In genomic region chrX:44228847-44229246, GRCm38 (mm10) we compare ENCODE assay signal across 8 mouse cellular contexts.
DNase-seq lines count a peak whose midpoint lies in the region; ATAC-seq and TF ChIP-seq lines count a peak whose summit lies in the region.

No protein-coding gene starts in this region.

- ATAC-seq in midbrain, embryonic 16.5 days = no peak

- no peak overlapping the region for H3K9ac ChIP-seq in midbrain, embryonic 16.5 days (ENCODE audit: low read depth, low read length)

- H3K9me3 ChIP-seq in midbrain, embryonic 10.5 days (replicated peaks) = no peaks in the 10 kb centered on the region
- H3K9me3 ChIP-seq in midbrain, embryonic 16.5 days (replicated peaks; ENCODE audit: control insufficient read depth, low read length, poor library complexity, severe bottlenecking) = no peaks in the 10 kb centered on the region

- intact Hi-C loops in heart, postnatal 10 days (cut with DNase I) = no loop called here

- WGBS in midbrain, embryonic 10.5 days = 18% methylated on average over 2 of the region's 2 CpGs
- 13% methylated on average over 2 of the region's 2 CpGs for WGBS in midbrain, embryonic 16.5 days

- H3K27me3 ChIP-seq in midbrain, embryonic 10.5 days (ENCODE audit: low read depth, poor library complexity, severe bottlenecking) = no peaks in the 10 kb centered on the region
- no peaks in the 10 kb centered on the region for H3K27me3 ChIP-seq in midbrain, embryonic 16.5 days (ENCODE audit: control insufficient read depth, insufficient read depth, low read depth, low read length)

- TF ChIP-seq POLR2A in brain, embryonic 14.5 days (IDR thresholded peaks at IDR 0.05; ENCODE audit: borderline replicate concordance, extremely low read depth, insufficient read depth, insufficient read length, poor library complexity, severe bottlenecking) = no peak

- H3K4me1 ChIP-seq in midbrain, embryonic 10.5 days = no peaks in the 10 kb centered on the region
- H3K4me1 ChIP-seq in midbrain, embryonic 16.5 days (ENCODE audit: control insufficient read depth, insufficient read depth, low read length) = no peaks in the 10 kb centered on the region

- H3K4me3 ChIP-seq in midbrain, embryonic 10.5 days = no peak overlapping the region
- H3K4me3 ChIP-seq in midbrain, embryonic 16.5 days (ENCODE audit: low read depth, low read length) = no peak overlapping the region

- no peak overlapping the region for H3K4me2 ChIP-seq in midbrain, embryonic 16.5 days (ENCODE audit: low read length)

- H3K36me3 ChIP-seq in midbrain, embryonic 10.5 days = no peaks in the 10 kb centered on the region
- H3K36me3 ChIP-seq in midbrain, embryonic 16.5 days (ENCODE audit: control insufficient read depth, insufficient read depth, low read length) = no peaks in the 10 kb centered on the region

- TF ChIP-seq CTCF in brain, embryonic 14.5 days (IDR thresholded peaks at IDR 0.05; ENCODE audit: borderline replicate concordance, extremely low read depth, insufficient read depth, insufficient read length) = peak; percentile 51; the same call in 1 of the 2 replicates

- H3K27ac ChIP-seq in midbrain, embryonic 10.5 days (replicated peaks) = no peak overlapping the region
- H3K27ac ChIP-seq in midbrain, embryonic 16.5 days (ENCODE audit: low read length) = no peak overlapping the region

- peak; percentile 1 for DNase-seq in heart, postnatal 10 days
- DNase-seq in heart, adult 11 months = no peak
- DNase-seq in midbrain, embryonic 10.5 days (ENCODE audit: low spot score) = peak; percentile 12
- DNase-seq in brain, embryonic 14.5 days (ENCODE audit: low read depth) = peak; percentile 51
- DNase-seq in retina, adult 2 months (ENCODE audit: low read depth, low spot score) = peak; percentile 8
- no peak for DNase-seq in adrenal gland, adult 18-20 months (ENCODE audit: low spot score in 2 of 2)
- no peak for DNase-seq in urinary bladder, postnatal 36 days (ENCODE audit: low spot score in 2 of 2)

Comparison
In these comparisons a context has a peak if more than half of its experiments do, and no peak if none do; other contexts are left out.
1. DNase-seq: peak in heart, postnatal 10 days (2 of 2), midbrain, embryonic 10.5 days (single experiment), brain, embryonic 14.5 days (single experiment) and retina, adult 2 months (single experiment); none in heart, adult 11 months (single experiment), adrenal gland, adult 18-20 months (0 of 2) and urinary bladder, postnatal 36 days (0 of 2).